Mouse (Mus musculus): Measurements from ENCODE around the gene Chd2. TPM values are rescaled to one million over a fixed set of nuclear protein-coding genes. Genes with fewer than 3 reads are reported as not detected.

The Chd2 gene
- total and polyA plus RNA-seq, 2 experiments from 2014 or later = 34.4 to 43.8 TPM

DNA sequence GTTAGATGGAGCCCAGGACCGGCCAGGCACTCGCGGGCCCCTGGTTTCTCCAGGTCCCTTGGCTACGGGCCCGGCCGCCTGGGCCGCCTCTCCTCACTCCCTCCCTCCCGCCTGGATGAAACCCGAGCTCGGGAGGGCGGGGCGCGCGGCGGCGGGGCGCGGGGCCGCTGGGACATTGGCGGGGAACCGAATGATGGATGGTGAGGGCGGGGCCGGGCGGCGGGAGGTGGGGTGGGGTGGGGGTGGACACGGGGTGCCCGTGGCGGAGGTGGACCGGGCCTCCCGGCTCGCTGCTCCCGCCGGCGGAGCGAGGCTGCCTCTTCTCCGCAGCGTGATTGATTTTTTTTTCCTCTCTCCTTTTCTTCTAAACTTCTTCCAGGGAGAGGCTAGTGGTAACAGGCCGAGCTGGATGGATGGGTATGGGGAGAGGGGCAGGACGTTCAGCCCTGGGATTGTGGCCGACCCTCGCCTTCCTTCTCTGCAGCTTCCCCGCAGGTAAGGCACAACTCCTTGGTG, 150.6 kb downstream of the Chd2 start:
- no peaks in the 10 kb centered on the region for H3K9me3 ChIP-seq (ENCODE audit: low read length)
- H3K4me1 ChIP-seq (ENCODE audit: insufficient read depth, low read length) = peaks cover 20% of the 10 kb centered on the region
- H3K4me3 ChIP-seq (ENCODE audit: low read depth, low read length) = peak overlapping the region; percentile 60
- DNase-seq (ENCODE audit: low spot score) (peak; percentile 81), ATAC-seq (ENCODE audit: low FRiP score) (peak; percentile 81)
- peak overlapping the region; percentile 96 for H3K4me2 ChIP-seq (ENCODE audit: low read depth, low read length, poor library complexity, severe bottlenecking)
- no peaks in the 10 kb centered on the region for H3K27me3 ChIP-seq (ENCODE audit: insufficient read depth, low read length)
- peak overlapping the region; percentile 84 for H3K27ac ChIP-seq (ENCODE audit: low read depth, low read length)
- peak overlapping the region; percentile 83 for H3K9ac ChIP-seq (replicated peaks; ENCODE audit: low read length, poor library complexity, severe bottlenecking)
- no peaks in the 10 kb centered on the region for H3K36me3 ChIP-seq (ENCODE audit: insufficient read depth, low read length)
- 0% methylated on average over 21 of the region's 42 CpGs for WGBS
- no peak for TF ChIP-seq CTCF (IDR thresholded peaks at IDR 0.05)

DNA sequence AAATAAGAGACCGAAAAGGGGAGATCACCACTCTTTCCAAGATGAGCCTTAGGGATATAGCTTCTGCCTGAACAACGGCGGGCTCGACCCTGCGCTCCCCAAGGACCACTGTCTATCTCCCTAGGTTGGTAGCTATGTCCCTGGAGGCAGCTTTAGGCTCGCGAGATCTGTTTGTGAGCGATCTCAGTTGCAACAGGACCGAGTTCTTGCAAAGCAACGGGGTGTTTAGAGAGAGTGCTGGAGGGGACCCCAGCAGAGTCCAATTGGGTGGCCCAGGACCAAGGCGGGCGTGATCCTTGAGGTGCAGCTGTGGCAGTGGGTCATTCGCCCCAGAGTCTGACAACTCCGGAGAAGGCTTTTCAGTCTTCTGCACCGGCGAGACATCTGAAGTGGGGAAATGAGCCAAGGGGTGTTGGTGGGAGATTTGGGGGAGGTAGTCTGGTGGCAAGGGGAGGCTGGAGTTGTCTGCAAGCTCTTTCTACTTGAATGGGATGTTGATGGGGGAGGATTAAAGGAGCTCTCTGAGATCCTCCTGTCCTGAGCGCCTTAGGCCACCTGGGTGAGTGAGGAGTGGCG, 151.1 kb downstream of the Chd2 start:
- peak; percentile 47 for ATAC-seq (ENCODE audit: low FRiP score)

DNA sequence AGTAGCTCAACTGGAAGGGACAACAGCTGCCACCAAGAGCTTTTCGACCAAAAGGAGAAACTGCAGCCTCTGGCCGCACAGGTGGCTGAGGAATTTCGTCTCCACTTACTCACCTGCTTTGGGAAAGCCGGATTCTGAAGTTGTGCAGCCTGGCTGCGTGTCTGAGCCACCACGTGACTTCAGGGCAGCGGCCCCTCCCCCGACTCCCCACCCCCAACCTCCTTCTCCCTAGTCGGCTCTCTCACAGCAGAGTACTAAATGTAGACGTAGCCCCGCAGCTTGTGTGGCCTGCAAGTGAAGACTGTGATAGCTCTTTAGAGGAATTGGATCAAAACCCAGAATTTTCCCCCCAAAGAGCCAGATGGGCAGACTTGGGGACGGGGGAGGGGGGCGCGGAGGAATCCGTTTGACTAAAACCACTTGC, 151.7 kb downstream of the Chd2 start:
- Histone ChIP-seq H3K9me3 (ENCODE audit: low read length) (no peaks in the 10 kb centered on the region), H3K4me3 (ENCODE audit: low read depth, low read length) (peak overlapping the region; percentile 60; the same call in 1 of the 2 replicates), H3K9ac (replicated peaks; ENCODE audit: low read length, poor library complexity, severe bottlenecking) (no peak overlapping the region), H3K27ac (ENCODE audit: low read depth, low read length) (peak overlapping the region; percentile 84), H3K36me3 (ENCODE audit: insufficient read depth, low read length) (no peaks in the 10 kb centered on the region), H3K4me1 (ENCODE audit: insufficient read depth, low read length) (peaks cover 20% of the 10 kb centered on the region), H3K4me2 (ENCODE audit: low read depth, low read length, poor library complexity, severe bottlenecking) (peak overlapping the region; percentile 96), H3K27me3 (ENCODE audit: insufficient read depth, low read length) (no peaks in the 10 kb centered on the region)
- TF ChIP-seq CTCF (IDR thresholded peaks at IDR 0.05) = no peak
- 3% methylated on average over 15 of the region's 15 CpGs for WGBS
- ATAC-seq (ENCODE audit: low FRiP score) = no peak
- DNase-seq (ENCODE audit: low spot score) = no peak

More for the DNA sequence above, 151.1 kb downstream of the Chd2 start:
- Histone ChIP-seq H3K27me3 (ENCODE audit: insufficient read depth, low read length) (no peaks in the 10 kb centered on the region), H3K4me3 (ENCODE audit: low read depth, low read length) (peak overlapping the region; percentile 60), H3K4me1 (ENCODE audit: insufficient read depth, low read length) (peaks cover 20% of the 10 kb centered on the region), H3K4me2 (ENCODE audit: low read depth, low read length, poor library complexity, severe bottlenecking) (peak overlapping the region; percentile 96), H3K9ac (replicated peaks; ENCODE audit: low read length, poor library complexity, severe bottlenecking) (peak overlapping the region; percentile 83), H3K9me3 (ENCODE audit: low read length) (no peaks in the 10 kb centered on the region), H3K27ac (ENCODE audit: low read depth, low read length) (peak overlapping the region; percentile 84), H3K36me3 (ENCODE audit: insufficient read depth, low read length) (no peaks in the 10 kb centered on the region)
- no peak for DNase-seq (ENCODE audit: low spot score)
- no peak for TF ChIP-seq CTCF (IDR thresholded peaks at IDR 0.05)
- 5% methylated on average over 18 of the region's 18 CpGs for WGBS

DNA sequence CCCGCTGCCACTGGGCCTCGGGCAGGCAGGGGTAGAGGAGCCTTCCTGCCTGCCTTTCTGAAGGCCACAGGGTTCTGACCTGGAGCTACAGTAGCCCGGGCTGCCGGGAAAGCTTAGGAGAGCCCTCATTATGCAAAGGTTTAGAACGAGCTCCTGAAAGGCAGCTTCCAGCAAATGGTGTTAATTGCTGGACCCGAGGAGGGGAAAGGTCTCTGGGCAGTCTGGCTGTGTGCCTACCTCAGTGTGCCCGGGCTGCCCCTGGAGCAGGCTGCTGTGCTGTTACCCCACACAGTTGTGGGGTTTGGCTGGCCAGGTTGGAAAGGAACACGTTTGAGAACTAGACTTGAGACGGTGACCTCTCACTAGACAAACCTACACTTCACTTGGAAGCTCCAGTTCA, 152.2 kb downstream of the Chd2 start:
- Histone ChIP-seq H3K9me3 (ENCODE audit: low read length) (no peaks in the 10 kb centered on the region), H3K9ac (replicated peaks; ENCODE audit: low read length, poor library complexity, severe bottlenecking) (peak overlapping the region; percentile 29; the same call in 1 of the 2 replicates), H3K4me2 (ENCODE audit: low read depth, low read length, poor library complexity, severe bottlenecking) (peak overlapping the region; percentile 96), H3K4me3 (ENCODE audit: low read depth, low read length) (no peak overlapping the region), H3K27me3 (ENCODE audit: insufficient read depth, low read length) (no peaks in the 10 kb centered on the region), H3K27ac (ENCODE audit: low read depth, low read length) (peak overlapping the region; percentile 57), H3K4me1 (ENCODE audit: insufficient read depth, low read length) (peaks cover 20% of the 10 kb centered on the region), H3K36me3 (ENCODE audit: insufficient read depth, low read length) (no peaks in the 10 kb centered on the region)
- WGBS = 17% methylated on average over 9 of the region's 9 CpGs
- no peak for TF ChIP-seq CTCF (IDR thresholded peaks at IDR 0.05)
- ATAC-seq (ENCODE audit: low FRiP score) (no peak), DNase-seq (ENCODE audit: low spot score) (no peak)

DNA sequence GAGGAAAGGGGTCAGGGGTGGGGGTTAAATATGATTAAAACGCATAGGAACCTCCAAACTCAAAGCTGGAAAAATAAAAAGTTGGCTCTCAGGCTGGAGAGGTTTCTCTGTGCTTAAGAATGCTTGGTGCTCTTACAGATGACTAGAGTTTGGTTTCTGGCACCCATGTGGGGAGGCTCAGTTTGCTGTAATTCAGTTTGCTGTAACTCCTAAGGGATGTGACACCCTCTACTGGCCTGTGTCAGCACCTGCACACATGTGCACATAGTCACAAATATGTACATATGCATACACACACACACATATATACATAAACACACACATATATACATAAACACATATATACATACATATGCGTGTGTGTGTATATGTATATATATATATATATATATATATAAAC, 152.8 kb downstream of the Chd2 start:
- H3K27me3 ChIP-seq (ENCODE audit: insufficient read depth, low read length) = no peaks in the 10 kb centered on the region
- H3K4me1 ChIP-seq (ENCODE audit: insufficient read depth, low read length) = peaks cover 19% of the 10 kb centered on the region
- no peaks in the 10 kb centered on the region for H3K36me3 ChIP-seq (ENCODE audit: insufficient read depth, low read length)
- no peak overlapping the region for H3K9ac ChIP-seq (replicated peaks; ENCODE audit: low read length, poor library complexity, severe bottlenecking)
- no peak for ATAC-seq (ENCODE audit: low FRiP score)
- WGBS = 59% methylated on average over 2 of the region's 2 CpGs
- no peak overlapping the region for H3K4me2 ChIP-seq (ENCODE audit: low read depth, low read length, poor library complexity, severe bottlenecking)
- no peaks in the 10 kb centered on the region for H3K9me3 ChIP-seq (ENCODE audit: low read length)
- peak; percentile 54 for TF ChIP-seq CTCF (IDR thresholded peaks at IDR 0.05)
- no peak overlapping the region for H3K4me3 ChIP-seq (ENCODE audit: low read depth, low read length)
- DNase-seq (ENCODE audit: low spot score) = no peak
- no peak overlapping the region for H3K27ac ChIP-seq (ENCODE audit: low read depth, low read length)

DNA sequence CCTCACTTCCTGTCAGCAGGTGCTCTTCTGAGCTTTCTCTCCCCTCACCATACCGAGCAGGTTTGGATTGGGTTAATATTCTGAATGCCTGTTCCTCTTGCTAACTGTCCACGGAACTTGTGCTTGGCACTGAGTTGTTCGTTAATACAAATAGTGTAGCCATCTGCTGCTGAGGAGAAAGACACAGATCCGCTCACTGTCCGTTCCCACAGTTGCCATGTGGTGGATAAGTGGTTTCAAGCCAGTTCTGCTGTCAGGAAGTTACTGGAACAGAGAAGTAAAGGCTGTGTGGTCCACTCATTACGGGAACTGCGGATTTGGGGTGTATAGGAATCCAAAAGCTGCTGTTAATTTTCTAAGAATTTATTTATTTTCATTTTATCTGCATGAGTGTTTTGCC, 158.8 kb downstream of the Chd2 start:
- DNase-seq (ENCODE audit: low spot score) (no peak), ATAC-seq (ENCODE audit: low FRiP score) (peak; percentile 54; the same call in 1 of the 2 replicates)
- H3K4me1 ChIP-seq (ENCODE audit: insufficient read depth, low read length) = no peaks in the 10 kb centered on the region
- H3K9me3 ChIP-seq (ENCODE audit: low read length) = no peaks in the 10 kb centered on the region
- no peaks in the 10 kb centered on the region for H3K36me3 ChIP-seq (ENCODE audit: insufficient read depth, low read length)
- H3K27ac ChIP-seq (ENCODE audit: low read depth, low read length) = no peak overlapping the region
- H3K4me3 ChIP-seq (ENCODE audit: low read depth, low read length) = no peak overlapping the region
- H3K27me3 ChIP-seq (ENCODE audit: insufficient read depth, low read length) = no peaks in the 10 kb centered on the region
- H3K4me2 ChIP-seq (ENCODE audit: low read depth, low read length, poor library complexity, severe bottlenecking) = peak overlapping the region; percentile 28; the same call in 1 of the 2 replicates
- H3K9ac ChIP-seq (replicated peaks; ENCODE audit: low read length, poor library complexity, severe bottlenecking) = no peak overlapping the region
- 69% methylated on average over 7 of the region's 7 CpGs for WGBS
- TF ChIP-seq CTCF (IDR thresholded peaks at IDR 0.05) = no peak
